Mouse (Mus musculus): ENCODE data around the gene Sgms1.
"Not testable (repeated sequence)": the region's sequence is repeated elsewhere in the genome, so short reads cannot be mapped to it uniquely, and the experiment has no call there.

Gene Sgms1

GRCm38 (mm10) chr19:32152529-32152928 lies 237.0 kb downstream of the Sgms1 start:
- no peak for DNase-seq (ENCODE audit: low read depth, low spot score)

- DNase-seq (ENCODE audit: low read depth, low spot score): peak; percentile 65
Measured at GRCm38 (mm10) chr19:32148710-32149109, 240.8 kb downstream of the Sgms1 start.

GRCm38 (mm10) chr19:32142383-32142782 lies 247.1 kb downstream of the Sgms1 start:
- no peak for DNase-seq (ENCODE audit: low read depth, low spot score)

- DNase-seq (ENCODE audit: low read depth, low spot score): peak; percentile 54
Measured at GRCm38 (mm10) chr19:32138361-32139088, 251.0 kb downstream of the Sgms1 start.

- DNase-seq (ENCODE audit: low read depth, low spot score): no peak
Measured at GRCm38 (mm10) chr19:32137904-32138303, 251.6 kb downstream of the Sgms1 start.

GRCm38 (mm10) chr19:32136888-32137625 lies 252.5 kb downstream of the Sgms1 start:
- no peak for DNase-seq (ENCODE audit: low read depth, low spot score)

GRCm38 (mm10) chr19:32131707-32132488 lies 257.6 kb downstream of the Sgms1 start:
- not testable (repeated sequence) for DNase-seq (ENCODE audit: low read depth, low spot score)

GRCm38 (mm10) chr19:32129281-32129680 lies 260.2 kb downstream of the Sgms1 start:
- DNase-seq (ENCODE audit: low read depth, low spot score): no peak

GRCm38 (mm10) chr19:32127180-32127850 lies 262.2 kb downstream of the Sgms1 start:
- DNase-seq (ENCODE audit: low read depth, low spot score): no peak

GRCm38 (mm10) chr19:32124155-32124554 lies 265.4 kb downstream of the Sgms1 start:
- no peak for DNase-seq (ENCODE audit: low read depth, low spot score)

GRCm38 (mm10) chr19:32123196-32123595 lies 266.3 kb downstream of the Sgms1 start:
- no peak for DNase-seq (ENCODE audit: low read depth, low spot score)

GRCm38 (mm10) chr19:32120798-32121197 lies 268.7 kb downstream of the Sgms1 start:
- no peak for DNase-seq (ENCODE audit: low read depth, low spot score)

- DNase-seq (ENCODE audit: low read depth, low spot score): no peak
Measured at GRCm38 (mm10) chr19:32119666-32120065, 269.8 kb downstream of the Sgms1 start.

- no peak for DNase-seq (ENCODE audit: low read depth, low spot score)
Measured at GRCm38 (mm10) chr19:32118496-32118895, 271.0 kb downstream of the Sgms1 start.

GRCm38 (mm10) chr19:32117484-32118018 lies 272.0 kb downstream of the Sgms1 start:
- DNase-seq (ENCODE audit: low read depth, low spot score): peak; percentile 28

GRCm38 (mm10) chr19:32111866-32112790 lies 277.4 kb downstream of the Sgms1 start:
- DNase-seq (ENCODE audit: low read depth, low spot score): no peak

- DNase-seq (ENCODE audit: low read depth, low spot score): peak; percentile 76
Measured at GRCm38 (mm10) chr19:32107771-32108306, 281.7 kb downstream of the Sgms1 start, which contains the start of gene Asah2. TSS of gene Asah2 (minus strand) at chr19:32108211.

GRCm38 (mm10) chr19:32106750-32107149 lies 282.8 kb downstream of the Sgms1 start:
- no peak for DNase-seq (ENCODE audit: low read depth, low spot score)

- DNase-seq (ENCODE audit: low read depth, low spot score): no peak
Measured at GRCm38 (mm10) chr19:32104217-32104616, 285.3 kb downstream of the Sgms1 start.

GRCm38 (mm10) chr19:32102976-32103300 lies 286.6 kb downstream of the Sgms1 start:
- no peak for DNase-seq (ENCODE audit: low read depth, low spot score)
